Mouse (Mus musculus) MEL (cell line): ENCODE measurements at regions not wholly inside any gene's neighbourhood (a gene's known extent, or its start where the extent isn't known, plus 50 kb on each side); places are given as distances from the start of the nearest gene placed in this dataset.

ENCODE experiments used
- DNase-seq: peaks from one replicate; pipeline ENCODE4 v3.0.0; 2011; ENCODE audit warnings: low read depth, low spot score
- H3K27ac ChIP-seq: 2 replicates; pipeline ENCODE4 v1.5.1; 2012; ENCODE audit warnings: low read depth, mild to moderate bottlenecking, control low read depth, low read length, moderate library complexity; ENCODE audit not compliant: control insufficient read depth
- H3K27me3 ChIP-seq, 2 experiments: fragments of 150-350 bp in 1 of 2; sonication (generic) in 1 of 2; 2 replicates each; pipeline ENCODE4 v1.6.1; 2012; ENCODE audit warnings: low read length in 2 of 2, mild to moderate bottlenecking in 2 of 2, improper control_type of control experiment in 1 of 2, moderate library complexity in 1 of 2; ENCODE audit not compliant: insufficient read depth in 2 of 2, control insufficient read depth in 1 of 2
- H3K36me3 ChIP-seq, 2 experiments: 2 replicates each; pipeline ENCODE4 v1.6.1; 2012 to 2014; ENCODE audit warnings: low read length in 2 of 2, improper control_type of control experiment in 1 of 2, inconsistent platforms in 1 of 2, mild to moderate bottlenecking in 1 of 2; ENCODE audit not compliant: insufficient read depth in 2 of 2, control insufficient read depth in 1 of 2
- H3K4me1 ChIP-seq, 2 experiments: fragments of 150-350 bp in 1 of 2; sonication (generic) in 1 of 2; 2 replicates each; pipeline ENCODE4 v1.6.1; 2012; ENCODE audit warnings: low read length in 2 of 2, improper control_type of control experiment in 1 of 2, mild to moderate bottlenecking in 1 of 2; ENCODE audit not compliant: insufficient read depth in 2 of 2, control insufficient read depth in 1 of 2
- H3K4me3 ChIP-seq, 2 experiments: fragments of 150-350 bp in 1 of 2; sonication (generic) in 1 of 2; 2 replicates each; pipeline ENCODE4 v1.5.1; 2012; ENCODE audit warnings: low read depth in 2 of 2, low read length in 2 of 2, mild to moderate bottlenecking in 2 of 2, moderate library complexity in 2 of 2, control low read depth in 1 of 2, improper control_type of control experiment in 1 of 2; ENCODE audit not compliant: control insufficient read depth in 1 of 2, insufficient read depth in 1 of 2
- H3K79me2 ChIP-seq: 2 replicates; pipeline ENCODE4 v1.6.1; 2012; ENCODE audit warnings: mild to moderate bottlenecking, low read length, moderate library complexity; ENCODE audit not compliant: control insufficient read depth, poor library complexity, insufficient read depth
- H3K9ac ChIP-seq: 2 replicates; pipeline ENCODE4 v1.6.1; 2012; ENCODE audit warnings: low read depth, mild to moderate bottlenecking, control low read depth, low read length, moderate library complexity; ENCODE audit not compliant: control insufficient read depth, poor library complexity, severe bottlenecking
- H3K9me3 ChIP-seq: fragments of 150-350 bp; sonication (generic); replicated peaks from 2 replicates; pipeline ENCODE4 v1.6.1; 2012; ENCODE audit warnings: mild to moderate bottlenecking, low read length, improper control_type of control experiment, moderate library complexity; ENCODE audit not compliant: insufficient read depth
- BHLHE40 ChIP-seq: IDR thresholded peaks from 2 replicates; pipeline ENCODE4 v1.6.1; 2012; ENCODE audit warnings: low read depth, mild to moderate bottlenecking, inconsistent platforms, low read length, improper control_type of control experiment, borderline replicate concordance
- CHD1 ChIP-seq: IDR thresholded peaks from 2 replicates; pipeline ENCODE4 v1.6.1; 2012; ENCODE audit warnings: low read depth, mild to moderate bottlenecking, inconsistent platforms, low read length, improper control_type of control experiment
- CHD2 ChIP-seq: IDR thresholded peaks from 2 replicates; pipeline ENCODE4 v1.6.1; 2011; ENCODE audit warnings: low read length, improper control_type of control experiment
- CTCF ChIP-seq, 3 experiments: IDR thresholded peaks in 2 of 3; conservative IDR thresholded peaks in 1 of 3; 2 replicates each; pipeline ENCODE4 v1.5.1; 2011 to 2012; ENCODE audit warnings: low read length in 3 of 3, low read depth in 2 of 3, mild to moderate bottlenecking in 2 of 3, improper control_type of control experiment in 1 of 3, inconsistent platforms in 1 of 3, mixed read lengths in 1 of 3, moderate library complexity in 1 of 3; ENCODE audit not compliant: control insufficient read depth in 1 of 3, insufficient read depth in 1 of 3, poor library complexity in 1 of 3, severe bottlenecking in 1 of 3
- E2F4 ChIP-seq: IDR thresholded peaks from 2 replicates; pipeline ENCODE4 v1.6.1; 2011; ENCODE audit warnings: low read depth, low read length, improper control_type of control experiment, borderline replicate concordance
- ELF1 ChIP-seq: IDR thresholded peaks from 2 replicates; pipeline ENCODE4 v1.6.1; 2014; ENCODE audit warnings: low read depth, mild to moderate bottlenecking, inconsistent platforms, low read length, improper control_type of control experiment, moderate library complexity
- EP300 ChIP-seq, 2 experiments: IDR thresholded peaks; 2 replicates each; pipeline ENCODE4 v1.6.1; 2011; ENCODE audit warnings: improper control_type of control experiment in 2 of 2, low read length in 2 of 2, low read depth in 1 of 2, mild to moderate bottlenecking in 1 of 2
- GABPA ChIP-seq: IDR thresholded peaks from 2 replicates; pipeline ENCODE4 v1.6.1; 2012; ENCODE audit warnings: low read depth, mild to moderate bottlenecking, inconsistent platforms, low read length, improper control_type of control experiment, moderate library complexity
- GATA1 ChIP-seq: IDR thresholded peaks from 2 replicates; pipeline ENCODE4 v1.6.1; 2011; ENCODE audit warnings: low read depth, low read length, improper control_type of control experiment
- KAT2A ChIP-seq: conservative IDR thresholded peaks from 2 replicates; pipeline ENCODE4 v1.6.1; 2012; ENCODE audit warnings: low read depth, low read length, improper control_type of control experiment, inconsistent platforms
- MAFK ChIP-seq: IDR thresholded peaks from 2 replicates; pipeline ENCODE4 v1.6.1; 2011; ENCODE audit warnings: low read depth, mild to moderate bottlenecking, low read length, improper control_type of control experiment, borderline replicate concordance
- MAZ ChIP-seq: IDR thresholded peaks from 2 replicates; pipeline ENCODE4 v1.6.1; 2012; ENCODE audit warnings: low read depth, mild to moderate bottlenecking, inconsistent platforms, low read length, improper control_type of control experiment
- MYC ChIP-seq: IDR thresholded peaks from 2 replicates; pipeline ENCODE4 v1.6.1; 2011; ENCODE audit warnings: low read depth, mild to moderate bottlenecking, low read length, improper control_type of control experiment, moderate library complexity
- NELFE ChIP-seq: IDR thresholded peaks from 2 replicates; pipeline ENCODE4 v1.6.1; 2011; ENCODE audit warnings: low read depth, low read length, improper control_type of control experiment
- NRF1 ChIP-seq: IDR thresholded peaks from 2 replicates; pipeline ENCODE4 v1.6.1; 2014; ENCODE audit warnings: low read depth, mild to moderate bottlenecking, inconsistent platforms, low read length, improper control_type of control experiment, moderate library complexity; ENCODE audit not compliant: poor library complexity, insufficient read depth, severe bottlenecking
- POLR2AphosphoS2 ChIP-seq: IDR thresholded peaks from 2 replicates; pipeline ENCODE4 v1.6.1; 2011; ENCODE audit warnings: low read length, improper control_type of control experiment
- POLR2AphosphoS5 ChIP-seq: IDR thresholded peaks from 2 replicates; pipeline ENCODE4 v1.6.1; 2012; ENCODE audit warnings: low read depth, borderline replicate concordance, mild to moderate bottlenecking, inconsistent platforms, low read length, moderate library complexity, mixed read lengths
- SIN3A ChIP-seq: IDR thresholded peaks from 2 replicates; pipeline ENCODE4 v1.6.1; 2012; ENCODE audit warnings: low read length, improper control_type of control experiment, inconsistent platforms
- TBP ChIP-seq: IDR thresholded peaks from 2 replicates; pipeline ENCODE4 v1.8.0; 2011; ENCODE audit warnings: low read depth, low read length, improper control_type of control experiment
- TCF12 ChIP-seq: IDR thresholded peaks from 2 replicates; pipeline ENCODE4 v1.6.1; 2014; ENCODE audit warnings: low read depth, mild to moderate bottlenecking, inconsistent platforms, low read length, improper control_type of control experiment, moderate library complexity
- UBTF ChIP-seq: IDR thresholded peaks from 2 replicates; pipeline ENCODE4 v1.6.1; 2012; ENCODE audit warnings: low read depth, mild to moderate bottlenecking, inconsistent platforms, low read length, improper control_type of control experiment, moderate library complexity, borderline replicate concordance; ENCODE audit not compliant: insufficient read depth
- USF1 ChIP-seq: IDR thresholded peaks from 2 replicates; pipeline ENCODE4 v1.6.1; 2014; ENCODE audit warnings: low read depth, mild to moderate bottlenecking, inconsistent platforms, low read length, improper control_type of control experiment, moderate library complexity
- ZKSCAN1 ChIP-seq: IDR thresholded peaks from 2 replicates; pipeline ENCODE4 v1.6.1; 2012; ENCODE audit warnings: low read depth, mild to moderate bottlenecking, inconsistent platforms, low read length, improper control_type of control experiment, moderate library complexity
- ZNF384 ChIP-seq: IDR thresholded peaks from 2 replicates; pipeline ENCODE4 v1.6.1; 2012; ENCODE audit warnings: low read depth, mild to moderate bottlenecking, inconsistent platforms, low read length, improper control_type of control experiment

DNA sequence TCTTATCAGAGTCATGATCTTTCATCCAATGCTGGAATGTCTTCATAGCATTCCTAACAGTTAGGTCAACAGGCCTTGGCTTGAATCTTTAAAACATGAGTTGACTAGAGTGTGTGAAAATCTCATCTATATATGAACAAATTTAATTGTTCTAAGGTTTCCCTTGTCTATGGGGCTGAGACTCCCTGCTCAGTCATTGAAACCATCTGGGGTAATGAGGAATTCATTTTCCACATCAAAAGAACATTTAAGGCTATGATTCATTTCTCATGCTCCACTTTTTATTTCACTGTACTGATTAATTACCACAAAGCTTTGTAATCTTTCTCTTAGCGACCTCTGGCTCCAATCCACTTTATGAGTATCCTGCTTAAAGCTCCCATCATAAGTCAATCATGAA lies 94.7 kb upstream of the Sash1 start:
- Histone ChIP-seq H3K9me3 (no peaks in the 10 kb centered on the region), H3K27ac (no peak overlapping the region), H3K27me3 (no peaks in the 10 kb centered on the region), H3K4me1 (no peaks in the 10 kb centered on the region), H3K9ac (no peak overlapping the region), H3K4me3 (no peak overlapping the region), H3K79me2 (no peaks in the 10 kb centered on the region), H3K36me3 (no peaks in the 10 kb centered on the region)
- DNase-seq, result no peak
- TF ChIP-seq EP300 (IDR thresholded peaks at IDR 0.05; ENCODE audit: low read depth in 1 of 2, low read length in 2 of 2) (no peak), ELF1 (no peak), CHD1 (no peak), MAZ (no peak), POLR2AphosphoS2 (no peak), ZKSCAN1 (no peak), TBP (no peak)

DNA sequence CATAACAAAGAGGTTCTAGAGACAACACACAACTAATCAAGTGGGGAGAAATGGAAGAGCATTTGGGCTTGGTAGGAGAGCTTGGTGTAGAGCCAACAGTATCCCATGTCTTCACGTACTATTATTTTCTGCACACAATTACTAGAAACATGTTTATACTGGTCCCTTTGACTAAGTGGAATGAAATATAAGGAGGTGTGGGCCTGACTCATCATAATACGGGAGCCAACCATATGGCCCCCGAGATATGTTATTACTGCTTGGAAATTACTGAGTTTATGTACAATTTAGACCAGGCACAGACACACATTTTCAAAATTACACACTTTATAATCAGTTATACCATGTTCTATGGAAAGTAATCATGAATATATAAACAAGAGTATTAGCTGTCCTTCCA lies 92.7 kb upstream of the Sash1 start:
- Histone ChIP-seq H3K9ac (no peak overlapping the region), H3K36me3 (no peaks in the 10 kb centered on the region), H3K27ac (no peak overlapping the region), H3K27me3 (no peaks in the 10 kb centered on the region), H3K9me3 (no peaks in the 10 kb centered on the region), H3K79me2 (no peaks in the 10 kb centered on the region), H3K4me1 (no peaks in the 10 kb centered on the region)
- no peak for DNase-seq
- no peak for TF ChIP-seq EP300 (IDR thresholded peaks at IDR 0.05; ENCODE audit: low read depth in 1 of 2, low read length in 2 of 2)
- TF ChIP-seq GABPA, result no peak
- TF ChIP-seq ZKSCAN1, result no peak
- TF ChIP-seq CTCF (IDR thresholded peaks at IDR 0.05 in 2 of 3, conservative IDR thresholded peaks at IDR 0.05 in 1 of 3; ENCODE audit: control insufficient read depth in 1 of 3, insufficient read depth in 1 of 3, low read depth in 2 of 3, low read length in 3 of 3, poor library complexity in 1 of 3, severe bottlenecking in 1 of 3), result no peak
- no peak for TF ChIP-seq USF1
- TF ChIP-seq MYC, result no peak
- TF ChIP-seq UBTF, result no peak
- no peak for TF ChIP-seq GATA1
- TF ChIP-seq BHLHE40, result no peak
- no peak for TF ChIP-seq TCF12
- TF ChIP-seq, all 39 proteins: peak for 0
- H3K4me3 ChIP-seq, result no peak overlapping the region

DNA sequence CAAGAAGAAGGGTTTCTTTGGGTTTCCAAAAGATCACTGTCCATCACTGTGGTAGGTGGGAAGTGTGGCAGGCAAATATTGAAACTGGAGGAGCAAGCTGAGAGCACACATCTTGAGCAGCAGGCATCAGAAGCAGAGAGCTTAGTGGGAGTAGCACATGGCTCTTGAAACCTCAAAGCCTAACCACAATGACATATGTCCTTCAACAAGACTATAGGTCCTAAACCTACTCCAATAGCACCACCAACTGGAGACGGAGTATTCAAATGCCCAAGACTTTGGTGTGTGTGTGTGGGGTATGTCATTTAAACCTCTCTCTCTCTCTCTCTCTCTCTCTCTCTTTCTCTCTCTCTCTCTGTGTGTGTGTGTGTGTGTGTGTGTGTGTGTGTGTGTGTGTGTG lies 88.1 kb upstream of the Sash1 start:
- no peaks in the 10 kb centered on the region for H3K79me2 ChIP-seq
- no peaks in the 10 kb centered on the region for H3K27me3 ChIP-seq
- H3K27ac ChIP-seq, result no peak overlapping the region
- H3K4me3 ChIP-seq, result no peak overlapping the region
- no peak overlapping the region for H3K9ac ChIP-seq
- DNase-seq, result no peak
- H3K36me3 ChIP-seq, result no peaks in the 10 kb centered on the region
- no peaks in the 10 kb centered on the region for H3K4me1 ChIP-seq
- H3K9me3 ChIP-seq, result no peaks in the 10 kb centered on the region
- TF ChIP-seq E2F4, result no peak
- TF ChIP-seq GABPA, result no peak
- TF ChIP-seq POLR2AphosphoS2, result no peak
- TF ChIP-seq CHD1, result no peak
- no peak for TF ChIP-seq POLR2AphosphoS5
- no peak for TF ChIP-seq SIN3A
- TF ChIP-seq MAFK, result no peak
- TF ChIP-seq CHD2, result no peak
- TF ChIP-seq NRF1, result no peak
- no peak for TF ChIP-seq ZNF384
- TF ChIP-seq NELFE, result no peak
- no peak for TF ChIP-seq UBTF
- TF ChIP-seq KAT2A, result no peak
- no peak for TF ChIP-seq EP300 (IDR thresholded peaks at IDR 0.05; ENCODE audit: low read depth in 1 of 2, low read length in 2 of 2)
- no peak for TF ChIP-seq TCF12
- no peak for TF ChIP-seq USF1
